Mouse (Mus musculus): ENCODE measurements around the gene Gimap7. TPM values are rescaled to one million over a fixed set of nuclear protein-coding genes. Genes with fewer than 3 reads are reported as not detected.
"Not testable (repeated sequence)": the region's sequence is repeated elsewhere in the genome, so short reads cannot be mapped to it uniquely, and the experiment has no call there.

The Gimap7 gene
- polyA plus RNA-seq, 1 experiment from 2014 or later: not detected

- no peaks in the 10 kb centered on the region for H3K4me1 ChIP-seq
- H3K4me2 ChIP-seq (replicated peaks): no peak overlapping the region
- 78% methylated on average over 3 of the region's 3 CpGs for WGBS
- no peak overlapping the region for H3K4me3 ChIP-seq
- no peak overlapping the region for H3K27ac ChIP-seq
- no peak for ATAC-seq (ENCODE audit: insufficient number of reproducible peaks, insufficient read depth, low FRiP score, low TSS enrichment)
- H3K9ac ChIP-seq: no peak overlapping the region
- no peaks in the 10 kb centered on the region for H3K9me3 ChIP-seq
- no peaks in the 10 kb centered on the region for H3K27me3 ChIP-seq
- no peaks in the 10 kb centered on the region for H3K36me3 ChIP-seq
These were observed 36.8 kb upstream of the Gimap7 start for GRCm38 (mm10) chr6:48681472-48682090.

- Histone ChIP-seq H3K4me3 (no peak overlapping the region), H3K4me2 (replicated peaks) (no peak overlapping the region), H3K9ac (no peak overlapping the region), H3K27ac (no peak overlapping the region), H3K27me3 (no peaks in the 10 kb centered on the region), H3K9me3 (no peaks in the 10 kb centered on the region), H3K4me1 (no peaks in the 10 kb centered on the region), H3K36me3 (no peaks in the 10 kb centered on the region)
- no peak for ATAC-seq (ENCODE audit: insufficient number of reproducible peaks, insufficient read depth, low FRiP score, low TSS enrichment)
- 83% methylated on average over 4 of the region's 4 CpGs for WGBS
These were observed 36.1 kb upstream of the Gimap7 start for GRCm38 (mm10) chr6:48682271-48682670.

DNA sequence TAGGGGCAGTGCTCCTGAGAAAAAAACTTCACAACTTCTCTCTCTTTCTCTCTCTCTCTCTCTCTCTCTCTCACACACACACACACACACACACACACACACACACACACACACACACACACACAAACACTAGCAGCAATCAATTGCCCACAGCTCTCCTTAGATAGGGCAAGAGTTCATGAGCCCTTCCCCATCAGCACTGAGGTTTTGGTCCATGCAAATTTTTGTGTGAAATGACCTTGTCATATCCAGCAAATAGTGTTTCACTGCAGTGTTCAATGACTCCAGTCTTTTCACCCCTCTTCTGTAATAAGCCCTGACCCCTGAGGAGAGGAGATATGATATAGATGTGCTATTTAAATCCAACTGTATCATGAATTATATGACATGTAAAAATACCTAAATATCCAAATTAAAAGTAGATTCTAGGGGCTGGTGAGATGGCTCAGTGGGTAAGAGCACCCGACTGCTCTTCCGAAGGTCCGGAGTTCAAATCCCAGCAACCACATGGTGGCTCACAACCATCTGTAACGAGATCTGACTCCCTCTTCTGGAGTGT lies 35.1 kb upstream of the Gimap7 start:
- not testable (repeated sequence) for H3K9ac ChIP-seq; H3K4me1 ChIP-seq; H3K36me3 ChIP-seq; H3K27me3 ChIP-seq; H3K27ac ChIP-seq; H3K4me3 ChIP-seq; ATAC-seq (ENCODE audit: insufficient number of reproducible peaks, insufficient read depth, low FRiP score, low TSS enrichment); H3K9me3 ChIP-seq; H3K4me2 ChIP-seq (replicated peaks)
- 89% methylated on average over 4 of the region's 4 CpGs for WGBS

- Histone ChIP-seq H3K9me3 (no peaks in the 10 kb centered on the region), H3K27ac (no peak within 1 kb of the TSS), H3K36me3 (no peaks in the 10 kb centered on the region), H3K4me2 (replicated peaks) (no peak within 1 kb of the TSS), H3K4me1 (no peaks in the 10 kb centered on the region), H3K9ac (no peak within 1 kb of the TSS), H3K4me3 (no peak within 1 kb of the TSS), H3K27me3 (no peaks in the 10 kb centered on the region)
- no peak for ATAC-seq (ENCODE audit: insufficient number of reproducible peaks, insufficient read depth, low FRiP score, low TSS enrichment)
- WGBS: 71% methylated on average over 5 of the region's 5 CpGs
These were observed 34.1 kb upstream of the Gimap7 start, which contains the start of gene Gimap4 for GRCm38 (mm10) chr6:48684319-48684718. TSS of gene Gimap4 (plus strand) at chr6:48684549.

- H3K9ac ChIP-seq: no peak overlapping the region
- no peaks in the 10 kb centered on the region for H3K27me3 ChIP-seq
- no peak overlapping the region for H3K27ac ChIP-seq
- 60% methylated on average over 4 of the region's 4 CpGs for WGBS
- H3K9me3 ChIP-seq: no peaks in the 10 kb centered on the region
- no peak overlapping the region for H3K4me2 ChIP-seq (replicated peaks)
- H3K4me3 ChIP-seq: no peak overlapping the region
- ATAC-seq (ENCODE audit: insufficient number of reproducible peaks, insufficient read depth, low FRiP score, low TSS enrichment): no peak
- H3K36me3 ChIP-seq: no peaks in the 10 kb centered on the region
- no peaks in the 10 kb centered on the region for H3K4me1 ChIP-seq
These were observed 33.6 kb upstream of the Gimap7 start for GRCm38 (mm10) chr6:48684806-48685205.

- H3K36me3 ChIP-seq: no peaks in the 10 kb centered on the region
- H3K4me2 ChIP-seq (replicated peaks): no peak overlapping the region
- ATAC-seq (ENCODE audit: insufficient number of reproducible peaks, insufficient read depth, low FRiP score, low TSS enrichment): no peak
- no peaks in the 10 kb centered on the region for H3K4me1 ChIP-seq
- H3K9me3 ChIP-seq: no peaks in the 10 kb centered on the region
- H3K9ac ChIP-seq: no peak overlapping the region
- H3K4me3 ChIP-seq: no peak overlapping the region
- no peaks in the 10 kb centered on the region for H3K27me3 ChIP-seq
- no peak overlapping the region for H3K27ac ChIP-seq
- WGBS: 71% methylated on average over 2 of the region's 2 CpGs
These were observed 33.2 kb upstream of the Gimap7 start for GRCm38 (mm10) chr6:48685251-48685650.

- Histone ChIP-seq H3K27ac (no peak overlapping the region), H3K4me2 (replicated peaks) (no peak overlapping the region), H3K4me3 (no peak overlapping the region), H3K27me3 (no peaks in the 10 kb centered on the region), H3K9ac (no peak overlapping the region), H3K9me3 (no peaks in the 10 kb centered on the region), H3K4me1 (no peaks in the 10 kb centered on the region), H3K36me3 (no peaks in the 10 kb centered on the region)
- WGBS: 82% methylated on average over 7 of the region's 7 CpGs
- ATAC-seq (ENCODE audit: insufficient number of reproducible peaks, insufficient read depth, low FRiP score, low TSS enrichment): no peak
These were observed 32.4 kb upstream of the Gimap7 start for GRCm38 (mm10) chr6:48685694-48686665.

DNA sequence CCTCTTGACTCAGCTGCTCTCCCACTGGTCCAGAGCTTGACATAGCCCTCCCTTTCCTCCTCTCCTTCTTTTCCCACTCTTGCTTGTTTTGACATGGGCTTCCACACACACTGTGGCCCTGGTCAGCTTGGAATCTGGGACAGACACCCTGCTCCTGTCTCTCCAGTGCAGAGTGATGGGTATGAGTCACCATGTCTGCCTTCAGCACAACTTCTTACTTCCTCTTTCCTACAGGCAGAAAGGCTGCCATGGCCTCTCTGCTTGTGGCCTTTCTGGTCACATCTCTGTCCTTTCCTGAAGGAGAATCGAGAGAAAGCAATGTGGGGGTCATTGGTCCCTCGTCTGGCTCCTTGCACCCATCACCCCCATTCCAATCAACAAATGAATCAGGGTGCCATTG lies 31.3 kb upstream of the Gimap7 start:
- Histone ChIP-seq H3K9ac (no peak overlapping the region), H3K4me1 (no peaks in the 10 kb centered on the region), H3K4me3 (no peak overlapping the region), H3K36me3 (no peaks in the 10 kb centered on the region), H3K4me2 (replicated peaks) (no peak overlapping the region), H3K27me3 (no peaks in the 10 kb centered on the region), H3K27ac (no peak overlapping the region), H3K9me3 (no peaks in the 10 kb centered on the region)
- 79% methylated on average over 2 of the region's 2 CpGs for WGBS
- no peak for ATAC-seq (ENCODE audit: insufficient number of reproducible peaks, insufficient read depth, low FRiP score, low TSS enrichment)

DNA sequence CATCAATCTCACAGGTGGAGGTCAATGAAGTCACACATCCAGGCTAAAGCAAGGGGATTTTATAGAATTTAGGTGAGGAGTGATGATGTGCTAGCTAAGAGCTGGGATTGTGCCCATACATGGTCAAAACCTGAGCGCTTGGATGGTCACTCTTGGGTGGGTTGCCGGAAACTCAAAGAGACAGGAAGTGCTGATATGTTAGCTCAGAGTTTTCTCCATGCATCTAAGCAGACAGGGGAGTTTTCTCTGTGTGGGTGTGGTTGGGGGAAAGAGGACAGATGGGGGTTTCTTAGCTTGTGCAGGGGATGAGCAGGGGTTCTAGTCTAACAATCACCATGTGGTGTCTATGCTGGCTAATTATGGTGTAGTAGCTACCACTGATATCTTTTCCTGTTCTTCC lies 29.1 kb upstream of the Gimap7 start:
- WGBS: 89% methylated on average over 2 of the region's 2 CpGs
- Histone ChIP-seq H3K4me3 (no peak overlapping the region), H3K27ac (no peak overlapping the region), H3K36me3 (no peaks in the 10 kb centered on the region), H3K4me2 (replicated peaks) (no peak overlapping the region), H3K27me3 (no peaks in the 10 kb centered on the region), H3K4me1 (no peaks in the 10 kb centered on the region), H3K9ac (no peak overlapping the region), H3K9me3 (no peaks in the 10 kb centered on the region)
- ATAC-seq (ENCODE audit: insufficient number of reproducible peaks, insufficient read depth, low FRiP score, low TSS enrichment): no peak

GRCm38 (mm10) chr6:48692962-48693361 lies 25.5 kb upstream of the Gimap7 start:
- H3K27ac ChIP-seq: no peak overlapping the region
- H3K36me3 ChIP-seq: no peaks in the 10 kb centered on the region
- no peak for ATAC-seq (ENCODE audit: insufficient number of reproducible peaks, insufficient read depth, low FRiP score, low TSS enrichment)
- H3K4me2 ChIP-seq (replicated peaks): no peak overlapping the region
- no peak overlapping the region for H3K9ac ChIP-seq
- no peaks in the 10 kb centered on the region for H3K9me3 ChIP-seq
- 80% methylated on average over 6 of the region's 6 CpGs for WGBS
- no peak overlapping the region for H3K4me3 ChIP-seq
- H3K27me3 ChIP-seq: no peaks in the 10 kb centered on the region
- H3K4me1 ChIP-seq: no peaks in the 10 kb centered on the region

DNA sequence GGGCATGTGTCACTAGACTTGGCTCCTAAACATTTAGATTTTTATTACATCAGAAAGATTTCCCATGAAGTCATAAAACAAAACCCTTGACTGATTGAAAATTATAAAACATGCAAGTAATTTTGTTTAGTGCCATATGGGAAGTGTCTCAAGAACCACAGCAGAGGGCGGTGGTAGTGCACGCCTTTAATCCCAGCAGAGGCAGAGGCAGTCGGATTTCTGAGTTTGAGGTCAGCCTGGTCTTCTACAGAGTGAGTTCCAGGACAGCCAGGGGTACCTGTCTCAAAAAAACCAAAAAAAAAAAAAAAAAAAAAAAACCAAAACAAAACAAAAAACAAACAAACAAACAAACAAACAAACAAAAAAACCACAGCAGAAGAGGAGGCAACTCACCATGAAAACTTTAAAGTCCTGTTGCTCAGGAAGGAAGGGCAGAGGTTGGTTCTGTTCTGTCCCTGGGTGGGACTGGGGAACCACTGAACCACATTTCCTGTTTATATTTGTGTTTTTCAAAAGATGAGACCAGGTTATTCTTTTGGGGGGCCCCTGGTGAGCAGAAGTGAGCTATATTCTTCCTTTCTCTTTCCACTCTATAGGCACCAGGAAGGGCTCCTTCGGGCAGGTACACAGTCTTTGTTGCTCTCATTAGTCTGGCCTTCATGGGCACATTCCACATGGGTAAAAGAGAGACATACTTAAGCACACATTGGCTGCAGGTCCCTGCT lies 21.4 kb upstream of the Gimap7 start:
- no peak for ATAC-seq (ENCODE audit: insufficient number of reproducible peaks, insufficient read depth, low FRiP score, low TSS enrichment)
- no peak overlapping the region for H3K27ac ChIP-seq

More for the DNA sequence above, 21.4 kb upstream of the Gimap7 start:
- Histone ChIP-seq H3K4me2 (replicated peaks) (no peak overlapping the region), H3K4me1 (no peaks in the 10 kb centered on the region), H3K36me3 (no peaks in the 10 kb centered on the region), H3K4me3 (no peak overlapping the region), H3K9me3 (no peaks in the 10 kb centered on the region), H3K27me3 (no peaks in the 10 kb centered on the region), H3K9ac (no peak overlapping the region)
- WGBS: 76% methylated on average over 4 of the region's 4 CpGs
